ENCODE assay signal across 8 mouse cellular contexts in the genomic region with DNA sequence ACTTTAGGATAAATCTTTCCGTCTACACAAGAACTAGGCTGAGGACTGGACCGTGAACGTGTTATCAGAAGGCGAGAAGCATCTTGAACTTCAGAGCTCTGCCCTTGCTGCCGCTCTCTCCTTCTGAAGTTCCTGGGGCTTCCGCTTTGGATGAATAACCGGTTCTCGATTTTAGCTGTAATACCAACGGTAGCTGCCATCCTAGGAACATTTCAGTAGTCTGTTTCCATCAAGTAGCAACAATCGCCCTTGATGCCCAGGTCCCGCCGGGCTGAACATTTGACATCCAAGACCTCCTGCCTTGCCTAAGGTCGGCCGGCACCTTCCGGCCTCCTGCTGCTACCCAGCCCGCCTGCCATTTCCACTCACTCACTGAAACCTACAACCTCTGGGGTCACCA. TPM values are rescaled to one million over a fixed set of nuclear protein-coding genes. Genes with fewer than 3 reads are reported as not detected.
DNase-seq lines count a peak whose midpoint lies in the region; ATAC-seq and TF ChIP-seq lines count a peak whose summit lies in the region.

No protein-coding gene starts in this region.

- peak overlapping the region; percentile 91 for H3K4me2 ChIP-seq in limb, embryonic 14.5 days (replicated peaks; ENCODE audit: low read depth, low read length, severe bottlenecking)
- peak overlapping the region; percentile 79 for H3K4me2 ChIP-seq in stomach, embryonic 14.5 days (replicated peaks; ENCODE audit: low read depth, low read length)

- peak overlapping the region; percentile 74 for H3K4me3 ChIP-seq in hindbrain, embryonic 10.5 days
- H3K4me3 ChIP-seq in limb, embryonic 14.5 days (replicated peaks; ENCODE audit: low read length), result peak overlapping the region; percentile 70
- H3K4me3 ChIP-seq in stomach, embryonic 14.5 days (ENCODE audit: low read depth, low read length), result peak overlapping the region; percentile 67

- peak; percentile 32 for DNase-seq in kidney, adult 11 months
- DNase-seq in kidney, postnatal 25 days, result no peak
- DNase-seq in hindbrain, embryonic 10.5 days (ENCODE audit: low spot score), result peak; percentile 58
- DNase-seq in limb, embryonic 14.5 days (ENCODE audit: low spot score), result no peak
- DNase-seq in adrenal gland, postnatal 25 days, result no peak
- no peak for DNase-seq in urinary bladder, postnatal 14 days (ENCODE audit: low spot score)
- DNase-seq in right cerebral cortex, adult 2 months (ENCODE audit: low spot score in 2 of 2), result no peak

- no peak overlapping the region for H3K27ac ChIP-seq in hindbrain, embryonic 10.5 days
- peak overlapping the region; percentile 98 for H3K27ac ChIP-seq in limb, embryonic 14.5 days (replicated peaks; ENCODE audit: low read depth, low read length)
- H3K27ac ChIP-seq in stomach, embryonic 14.5 days (ENCODE audit: low read length), result peak overlapping the region; percentile 95; the same call in 1 of the 2 replicates

- H3K9me3 ChIP-seq in hindbrain, embryonic 10.5 days, result no peaks in the 10 kb centered on the region
- no peaks in the 10 kb centered on the region for H3K9me3 ChIP-seq in limb, embryonic 14.5 days (ENCODE audit: control insufficient read depth, low read length)
- H3K9me3 ChIP-seq in stomach, embryonic 14.5 days (ENCODE audit: control insufficient read depth, low read depth, low read length), result no peaks in the 10 kb centered on the region

- peak overlapping the region; percentile 93 for H3K9ac ChIP-seq in limb, embryonic 14.5 days (ENCODE audit: low read depth, low read length, severe bottlenecking)
- H3K9ac ChIP-seq in stomach, embryonic 14.5 days (replicated peaks; ENCODE audit: low read depth, low read length), result no peak overlapping the region; the same call in 1 of the 2 replicates

- peaks cover 80% of the 10 kb centered on the region for H3K27me3 ChIP-seq in hindbrain, embryonic 10.5 days (ENCODE audit: insufficient read depth, poor library complexity, severe bottlenecking)
- H3K27me3 ChIP-seq in limb, embryonic 14.5 days (ENCODE audit: control insufficient read depth, insufficient read depth, low read length), result no peaks in the 10 kb centered on the region
- H3K27me3 ChIP-seq in stomach, embryonic 14.5 days (ENCODE audit: control insufficient read depth, insufficient read depth, low read length), result no peaks in the 10 kb centered on the region

- no peaks in the 10 kb centered on the region for H3K36me3 ChIP-seq in hindbrain, embryonic 10.5 days
- no peaks in the 10 kb centered on the region for H3K36me3 ChIP-seq in limb, embryonic 14.5 days (ENCODE audit: control insufficient read depth, insufficient read depth, low read length)
- H3K36me3 ChIP-seq in stomach, embryonic 14.5 days (ENCODE audit: control insufficient read depth, insufficient read depth, low read length), result no peaks in the 10 kb centered on the region

- peaks cover 88% of the 10 kb centered on the region for H3K4me1 ChIP-seq in hindbrain, embryonic 10.5 days (replicated peaks)
- peaks cover 35% of the 10 kb centered on the region for H3K4me1 ChIP-seq in limb, embryonic 14.5 days (ENCODE audit: control insufficient read depth, insufficient read depth, low read length)
- H3K4me1 ChIP-seq in stomach, embryonic 14.5 days (ENCODE audit: control insufficient read depth, insufficient read depth, low read length), result 0 out of 2 replicates have a peak, but pooled peaks cover 7% of the 10 kb centered on the region

- no peak for ATAC-seq in limb, embryonic 14.5 days (ENCODE audit: low FRiP score, low read depth)
- ATAC-seq in stomach, embryonic 14.5 days (ENCODE audit: insufficient number of reproducible peaks, insufficient read depth, low FRiP score, low read depth), result no peak

- WGBS in hindbrain, embryonic 10.5 days, result 1% methylated on average over 16 of the region's 16 CpGs
- 3% methylated on average over 16 of the region's 16 CpGs for WGBS in limb, embryonic 14.5 days
- WGBS in stomach, embryonic 14.5 days, result 11% methylated on average over 16 of the region's 16 CpGs

- 0 out of 2 replicates have a peak, but pooled peaks have one; percentile 11 for TF ChIP-seq POLR2A in limb, embryonic 14.5 days (IDR thresholded peaks at IDR 0.05; ENCODE audit: borderline replicate concordance, extremely low read depth, insufficient read depth, insufficient read length)

RNA-seq across cellular contexts. Expression of a gene that starts 37.7 kb away (rescaled TPM):
- 25.8 and 26.7 TPM in 2 replicates for polyA plus RNA-seq in hindbrain, embryonic 10.5 days (2016; fragmentation: Nextera tagmentation; extraction: Ambion mirVana)
- polyA plus RNA-seq in limb, embryonic 14.5 days (2012; rRNA removed), result 35.8 and 38.6 TPM in 2 replicates
- polyA plus RNA-seq in limb, embryonic 14.5 days (2014; fragmentation: Nextera tagmentation; extraction: Ambion mirVana), result 42.2 and 61.6 TPM in 2 replicates
- polyA plus RNA-seq in stomach, embryonic 14.5 days (2014; fragmentation: Nextera tagmentation; extraction: Ambion mirVana), result 85.8 and 101 TPM in 2 replicates
- 4.1 and 7.1 TPM in 2 replicates for total RNA-seq in adrenal gland, postnatal 25 days (2021)

Comparison
In these comparisons a context has a peak if more than half of its experiments do, and no peak if none do; other contexts are left out.
1. DNase-seq: peak in kidney, adult 11 months (single experiment) and hindbrain, embryonic 10.5 days (single experiment); none in kidney, postnatal 25 days (0 of 2), limb, embryonic 14.5 days (single experiment), adrenal gland, postnatal 25 days (single experiment), urinary bladder, postnatal 14 days (single experiment) and right cerebral cortex, adult 2 months (0 of 2).
2. Peak in every context shown above with its lines, with median percentiles within 50 percentile points of each other: H3K4me3 ChIP-seq.